Mouse (Mus musculus) neural tube, embryonic 14.5 days (tissue): ENCODE measurements around the gene Helz. TPM values are rescaled to one million over a fixed set of nuclear protein-coding genes. Genes with fewer than 3 reads are reported as not detected.
A peak's percentile ranks its signal among the peaks of the same experiment; 100 is the strongest.

Experiments
- ATAC-seq: fragments of 200-750 bp; cut with Nextera tagmentation; 2 replicates; pipeline ENCODE4 v1.8.0; 2017; ENCODE audit warnings: low read depth, mild to moderate bottlenecking, moderate TSS enrichment, moderate library complexity
- H3K27ac ChIP-seq: fragments of 300-500 bp; sonication (generic); 2 replicates; pipeline ENCODE4 v1.5.1; 2014; ENCODE audit warnings: low read depth, mild to moderate bottlenecking, control low read depth, low read length, moderate library complexity, mixed read lengths
- H3K27me3 ChIP-seq: fragments of 300-500 bp; sonication (generic); 2 replicates; pipeline ENCODE4 v1.6.1; 2014; ENCODE audit warnings: low read length; ENCODE audit not compliant: control insufficient read depth, insufficient read depth
- H3K36me3 ChIP-seq: fragments of 300-500 bp; sonication (generic); 2 replicates; pipeline ENCODE4 v1.6.1; 2014; ENCODE audit warnings: low read length, mixed read lengths; ENCODE audit not compliant: control insufficient read depth, insufficient read depth
- H3K4me1 ChIP-seq: fragments of 300-500 bp; sonication (generic); 2 replicates; pipeline ENCODE4 v1.6.1; 2014; ENCODE audit warnings: low read length; ENCODE audit not compliant: control insufficient read depth, insufficient read depth
- H3K4me2 ChIP-seq: fragments of 300-500 bp; sonication (generic); 2 replicates; pipeline ENCODE4 v1.6.1; 2014; ENCODE audit warnings: mild to moderate bottlenecking, low read depth, low read length, control low read depth
- H3K4me3 ChIP-seq: fragments of 300-500 bp; sonication (generic); 2 replicates; pipeline ENCODE4 v1.5.1; 2014; ENCODE audit warnings: low read depth, low read length, control low read depth, mixed read lengths
- H3K9ac ChIP-seq: fragments of 300-500 bp; sonication (generic); replicated peaks from 2 replicates; pipeline ENCODE4 v1.6.1; 2014; ENCODE audit warnings: low read depth, mild to moderate bottlenecking, control low read depth, low read length, mixed read lengths
- H3K9me3 ChIP-seq: fragments of 300-500 bp; sonication (generic); 2 replicates; pipeline ENCODE4 v1.6.1; 2016; ENCODE audit warnings: low read length; ENCODE audit not compliant: control insufficient read depth
- WGBS: fragments of 180-500 bp; shearing (Covaris S2); extraction: QIAGEN DNeasy Blood & Tissue Kit; methylation state at CpG from one replicate; pipeline ENCODE4 v1.1.7; 2014; 5-methylcytosine and 5-hydroxymethylcytosine counted together
- polyA plus RNA-seq: library from polyadenylated mRNA; unstranded; fragments of >200 nt; fragmentation: Nextera tagmentation; extraction: Ambion mirVana; gene quantifications from 2 replicates; pipeline ENCODE4 v1.2.1, GENCODE M21; 2014

Gene Helz
- polyA plus RNA-seq, 1 experiment from 2014 or later, result 21.4 TPM

DNA sequence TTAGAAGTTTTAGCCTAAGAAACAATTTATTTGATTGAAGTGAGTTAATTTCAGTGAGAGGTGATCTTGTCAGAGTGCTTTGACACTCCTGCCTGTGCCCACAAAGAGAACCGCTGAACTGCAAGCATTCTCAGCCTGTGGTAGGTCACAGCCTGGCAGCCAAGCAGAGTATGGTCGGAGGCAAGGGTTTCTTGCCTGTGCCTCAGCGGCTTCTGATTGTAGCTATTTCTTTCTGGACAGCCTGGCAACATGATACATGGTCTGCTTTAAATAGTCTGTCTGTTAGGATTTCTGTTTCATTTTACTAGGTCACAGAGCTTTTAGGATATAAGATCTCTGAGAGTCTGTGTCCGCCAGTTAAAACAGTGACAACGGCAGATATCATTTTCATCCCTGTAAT lies 114.9 kb downstream of the Helz start:
- no peaks in the 10 kb centered on the region for H3K27me3 ChIP-seq
- H3K27ac ChIP-seq, result no peak overlapping the region
- peaks cover 15% of the 10 kb centered on the region for H3K36me3 ChIP-seq
- no peak overlapping the region for H3K4me3 ChIP-seq
- H3K9ac ChIP-seq, result no peak overlapping the region
- 80% methylated on average over 5 of the region's 5 CpGs for WGBS
- H3K4me1 ChIP-seq, result no peaks in the 10 kb centered on the region
- H3K9me3 ChIP-seq, result no peaks in the 10 kb centered on the region
- ATAC-seq, result no peak
- no peak overlapping the region for H3K4me2 ChIP-seq

DNA sequence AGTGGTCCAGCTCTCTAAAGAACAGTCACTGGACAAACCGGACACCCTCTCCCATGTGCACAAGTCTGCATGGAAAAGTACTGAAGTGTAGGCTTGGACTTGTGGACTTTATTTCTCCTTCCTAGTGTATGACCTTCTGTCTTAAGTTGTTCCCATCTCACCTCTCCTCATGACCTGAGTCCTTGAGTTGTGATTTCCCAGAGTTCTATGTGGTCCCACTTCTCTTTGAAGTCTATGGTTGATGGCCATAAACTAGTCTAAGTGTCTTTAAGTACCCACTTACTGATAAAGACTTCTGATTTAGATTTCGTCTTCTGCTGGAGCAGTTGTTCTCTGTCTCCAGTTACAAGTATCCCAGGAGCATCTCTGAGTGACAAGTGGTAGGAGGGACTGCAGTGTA lies 119.8 kb downstream of the Helz start:
- H3K4me2 ChIP-seq, result no peak overlapping the region
- H3K27me3 ChIP-seq, result no peaks in the 10 kb centered on the region
- no peak overlapping the region for H3K27ac ChIP-seq
- H3K36me3 ChIP-seq, result peaks cover 22% of the 10 kb centered on the region; the same call in 1 of the 2 replicates
- WGBS, result 90% methylated on average over 2 of the region's 2 CpGs
- ATAC-seq, result no peak
- no peaks in the 10 kb centered on the region for H3K9me3 ChIP-seq
- no peak overlapping the region for H3K4me3 ChIP-seq
- H3K4me1 ChIP-seq, result no peaks in the 10 kb centered on the region
- H3K9ac ChIP-seq, result no peak overlapping the region

DNA sequence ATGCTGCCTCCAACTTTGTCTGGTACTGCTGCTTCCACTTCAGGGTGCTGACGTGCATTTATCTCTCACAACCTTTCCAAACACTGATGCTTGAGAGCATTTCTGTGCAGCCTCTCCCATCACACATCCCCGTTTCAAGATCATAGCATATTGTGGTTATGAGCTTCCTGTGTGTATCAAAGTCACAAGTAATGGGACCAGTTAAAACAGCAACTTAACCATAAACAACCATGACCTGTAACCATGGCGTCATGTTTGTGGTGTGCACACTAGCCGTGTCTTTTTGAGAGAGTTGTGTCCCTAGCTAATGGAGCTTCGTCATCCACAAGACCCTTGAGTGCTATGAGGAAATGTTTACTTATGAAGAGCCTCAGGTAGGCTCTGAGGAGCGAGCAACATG lies 120.5 kb downstream of the Helz start:
- Histone ChIP-seq H3K4me2 (no peak overlapping the region), H3K9me3 (no peaks in the 10 kb centered on the region), H3K36me3 (peaks cover 26% of the 10 kb centered on the region; the same call in 1 of the 2 replicates), H3K27ac (no peak overlapping the region), H3K4me3 (no peak overlapping the region), H3K27me3 (no peaks in the 10 kb centered on the region), H3K9ac (no peak overlapping the region), H3K4me1 (no peaks in the 10 kb centered on the region)
- WGBS, result 95% methylated on average over 6 of the region's 6 CpGs
- no peak for ATAC-seq

DNA sequence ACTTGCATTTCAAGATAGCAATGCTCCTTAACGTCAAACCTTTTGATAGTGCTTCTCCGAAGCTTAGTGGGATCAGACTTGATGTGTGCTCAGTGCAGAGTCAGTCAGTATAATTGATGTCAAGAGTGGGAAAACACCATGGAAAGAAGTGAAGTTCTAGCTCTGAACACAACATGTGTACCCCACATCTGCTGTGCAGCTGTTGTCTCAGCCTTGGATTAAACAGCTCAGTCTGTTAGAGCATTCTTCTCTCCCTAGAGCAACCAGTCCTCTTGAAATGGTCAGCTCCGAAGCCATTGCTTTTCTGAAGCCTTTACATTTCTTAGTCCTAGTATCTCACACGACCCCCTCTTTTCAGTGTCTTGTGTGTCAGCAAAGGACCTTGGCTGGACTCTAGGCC lies 121.2 kb downstream of the Helz start:
- H3K9me3 ChIP-seq, result no peaks in the 10 kb centered on the region
- no peak overlapping the region for H3K27ac ChIP-seq
- H3K4me2 ChIP-seq, result no peak overlapping the region
- no peaks in the 10 kb centered on the region for H3K4me1 ChIP-seq
- ATAC-seq, result no peak
- WGBS, result 87% methylated on average over 4 of the region's 4 CpGs
- no peak overlapping the region for H3K9ac ChIP-seq
- peaks cover 25% of the 10 kb centered on the region; the same call in 1 of the 2 replicates for H3K36me3 ChIP-seq
- no peaks in the 10 kb centered on the region for H3K27me3 ChIP-seq
- no peak overlapping the region for H3K4me3 ChIP-seq

DNA sequence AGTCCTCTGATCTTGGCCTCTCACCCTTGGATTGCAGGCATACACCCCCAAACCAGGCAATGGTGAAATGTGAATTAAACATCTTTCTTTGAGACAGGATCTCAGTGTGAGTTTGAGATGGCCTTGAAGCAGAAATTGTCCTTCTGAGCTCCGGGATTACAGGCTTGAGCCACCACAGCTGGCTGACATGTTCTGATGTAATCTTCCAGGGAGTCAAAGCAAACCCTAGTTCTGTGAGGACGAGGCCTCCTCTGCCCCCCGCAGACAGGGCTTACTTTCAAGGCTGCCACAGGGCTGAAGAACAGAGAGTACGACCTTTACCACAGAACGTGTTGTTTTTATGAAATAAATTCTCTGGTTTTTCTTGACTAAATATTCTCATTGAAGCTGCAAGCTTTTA lies 126.3 kb downstream of the Helz start:
- WGBS, result 87% methylated on average over 5 of the region's 5 CpGs
- Histone ChIP-seq H3K4me2 (no peak overlapping the region), H3K27ac (no peak overlapping the region), H3K9me3 (no peaks in the 10 kb centered on the region), H3K4me1 (peaks cover 8% of the 10 kb centered on the region; the same call in 1 of the 2 replicates), H3K27me3 (no peaks in the 10 kb centered on the region), H3K4me3 (no peak overlapping the region), H3K36me3 (peaks cover 22% of the 10 kb centered on the region; the same call in 1 of the 2 replicates), H3K9ac (no peak overlapping the region)
- ATAC-seq, result no peak

DNA sequence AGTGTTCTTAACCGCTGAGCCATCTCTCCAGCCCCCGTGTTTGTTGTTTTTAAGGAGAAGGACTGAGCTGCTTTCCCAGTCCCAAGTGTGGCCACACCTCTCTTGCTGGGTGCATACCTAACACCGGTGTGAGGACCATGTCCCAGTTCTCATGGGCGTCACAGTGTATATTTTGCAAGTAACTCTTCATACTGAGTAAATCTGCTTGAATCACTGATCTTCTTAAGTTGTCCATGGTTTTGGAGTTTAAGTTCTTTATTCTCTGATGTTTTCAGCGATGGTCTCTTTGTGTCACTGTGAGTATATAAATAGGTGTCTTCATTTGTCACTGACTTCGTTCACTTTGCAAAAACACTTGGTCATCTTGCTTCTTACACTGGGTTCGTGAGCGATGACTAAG lies 126.9 kb downstream of the Helz start:
- no peak for ATAC-seq
- Histone ChIP-seq H3K4me1 (peaks cover 8% of the 10 kb centered on the region; the same call in 1 of the 2 replicates), H3K27ac (no peak overlapping the region)

DNA sequence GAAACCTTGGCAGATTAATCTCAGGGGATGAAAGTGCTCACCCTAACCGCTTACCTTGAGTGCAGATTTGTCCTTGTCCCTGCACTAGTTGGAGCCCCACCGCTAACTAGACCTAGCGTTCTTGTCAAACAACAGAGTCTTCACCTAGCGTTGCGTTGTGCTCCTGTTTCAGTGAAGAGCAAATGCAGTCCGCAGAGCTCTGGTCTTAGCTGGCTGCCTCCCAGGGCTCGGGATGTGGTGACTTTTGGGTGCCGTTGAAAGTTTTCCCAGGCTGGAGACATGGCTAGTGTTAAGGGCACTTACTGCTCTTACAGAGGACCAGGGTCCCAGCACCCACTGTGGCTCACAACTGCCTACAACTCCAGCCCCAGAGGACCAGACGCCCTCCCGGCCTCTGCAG lies 127.5 kb downstream of the Helz start:
- Histone ChIP-seq H3K36me3 (peaks cover 22% of the 10 kb centered on the region; the same call in 1 of the 2 replicates), H3K9ac (no peak overlapping the region), H3K4me1 (peaks cover 8% of the 10 kb centered on the region; the same call in 1 of the 2 replicates), H3K27me3 (no peaks in the 10 kb centered on the region), H3K4me2 (no peak overlapping the region), H3K9me3 (no peaks in the 10 kb centered on the region), H3K27ac (no peak overlapping the region), H3K4me3 (no peak overlapping the region)
- WGBS, result 87% methylated on average over 10 of the region's 10 CpGs
- no peak for ATAC-seq

More for the DNA sequence above, 126.9 kb downstream of the Helz start:
- H3K27me3 ChIP-seq, result no peaks in the 10 kb centered on the region
- H3K9me3 ChIP-seq, result no peaks in the 10 kb centered on the region
- H3K9ac ChIP-seq, result no peak overlapping the region
- no peak overlapping the region for H3K4me3 ChIP-seq
- no peak overlapping the region for H3K4me2 ChIP-seq
- 91% methylated on average over 8 of the region's 8 CpGs for WGBS
- peaks cover 22% of the 10 kb centered on the region; the same call in 1 of the 2 replicates for H3K36me3 ChIP-seq

DNA sequence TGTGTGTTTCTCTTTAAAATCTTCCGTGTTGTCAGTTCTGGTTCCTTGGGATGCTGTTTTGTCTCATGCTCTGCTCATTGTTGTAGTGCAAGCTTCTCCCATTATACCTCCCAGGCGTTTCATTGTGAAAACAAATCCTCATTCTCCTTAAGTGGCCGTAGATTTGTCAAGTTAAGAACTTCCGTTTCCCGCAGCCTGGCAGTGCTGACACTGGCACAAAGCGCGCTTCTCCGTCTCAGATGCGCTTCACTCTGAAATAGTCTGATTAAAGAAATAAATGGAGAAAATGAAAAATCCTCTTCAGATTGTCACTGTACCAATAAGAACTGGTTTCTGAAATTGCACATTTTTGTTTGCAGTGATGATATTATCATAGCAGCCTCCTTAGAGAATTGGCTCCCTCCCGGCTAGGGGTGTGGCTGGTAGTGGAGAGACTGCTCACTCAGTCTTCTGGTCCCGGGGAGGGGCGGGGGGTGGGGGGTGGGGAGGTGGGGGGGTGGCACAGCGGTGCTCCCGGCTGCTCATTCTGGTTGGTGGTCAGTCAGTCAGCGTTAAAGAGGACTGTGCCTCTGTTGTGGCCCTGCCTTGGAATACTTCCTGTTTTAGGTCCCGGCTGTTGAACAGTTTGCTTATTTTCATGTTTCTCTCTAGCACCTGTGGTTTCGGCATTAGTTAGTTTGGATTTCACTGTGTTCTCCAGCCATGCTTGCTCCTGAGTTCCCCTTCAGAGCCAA lies 128.6 kb downstream of the Helz start:
- no peaks in the 10 kb centered on the region for H3K27me3 ChIP-seq
- H3K4me3 ChIP-seq, result no peak overlapping the region
- H3K9ac ChIP-seq, result no peak overlapping the region; the same call in 1 of the 2 replicates
- H3K27ac ChIP-seq, result peak overlapping the region; percentile 48
- no peaks in the 10 kb centered on the region for H3K9me3 ChIP-seq
- WGBS, result 36% methylated on average over 17 of the region's 17 CpGs
- peak overlapping the region; percentile 24; the same call in 1 of the 2 replicates for H3K4me2 ChIP-seq
- peaks cover 11% of the 10 kb centered on the region; the same call in 1 of the 2 replicates for H3K36me3 ChIP-seq
- no peak for ATAC-seq
- peaks cover 8% of the 10 kb centered on the region; the same call in 1 of the 2 replicates for H3K4me1 ChIP-seq

DNA sequence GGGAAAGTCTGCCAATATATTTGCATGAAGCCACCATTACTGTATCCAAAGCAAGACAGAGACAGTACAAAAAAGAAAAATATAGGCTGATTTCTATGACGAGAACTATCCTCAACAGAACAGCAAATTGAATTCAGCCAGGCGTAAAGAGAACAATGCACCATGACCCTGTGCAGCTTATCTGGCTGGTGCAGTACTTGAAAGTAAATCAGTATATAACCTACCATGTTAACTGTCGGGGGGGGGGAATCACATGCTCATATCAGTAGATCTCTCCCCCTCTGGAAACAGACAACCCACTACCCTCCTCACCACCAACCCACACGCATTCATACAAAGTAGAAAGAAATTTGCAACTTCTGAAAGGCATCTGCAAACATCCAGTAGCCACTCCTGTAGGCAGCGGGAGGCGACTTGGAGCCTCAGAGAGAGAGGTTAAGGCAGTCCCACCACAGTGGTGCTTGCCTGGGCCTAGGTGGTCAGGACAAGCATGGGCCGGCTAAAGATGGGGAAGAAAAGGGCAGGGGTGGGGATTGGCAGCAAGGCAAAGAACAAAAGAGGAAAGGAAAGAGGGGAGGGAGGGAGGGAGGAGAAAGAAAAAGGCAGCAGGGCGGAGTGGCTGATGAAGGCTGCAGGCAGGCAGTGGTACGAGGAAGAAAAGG lies 135.1 kb downstream of the Helz start:
- Histone ChIP-seq H3K27me3 (no peaks in the 10 kb centered on the region), H3K4me3 (no peak overlapping the region), H3K4me2 (no peak overlapping the region), H3K27ac (peak overlapping the region; percentile 23; the same call in 1 of the 2 replicates), H3K36me3 (0 out of 2 replicates have a peak, but pooled peaks cover 4% of the 10 kb centered on the region), H3K9ac (no peak overlapping the region), H3K9me3 (no peaks in the 10 kb centered on the region), H3K4me1 (peaks cover 18% of the 10 kb centered on the region)
- no peak for ATAC-seq
- WGBS, result 42% methylated on average over 9 of the region's 9 CpGs
